Mouse (Mus musculus): ENCODE measurements around the gene Foxp1. TPM values are rescaled to one million over a fixed set of nuclear protein-coding genes. Genes with fewer than 3 reads are reported as not detected.
A peak's percentile ranks its signal among the peaks of the same experiment; 100 is the strongest.

Gene Foxp1
- total RNA-seq, 2 experiments from 2014 or later = 29.4 to 32.8 TPM

- no peak for DNase-seq
Observed at GRCm38 (mm10) chr6:99282866-99283657, 239.5 kb downstream of the Foxp1 start.

- no peak for DNase-seq
Observed at GRCm38 (mm10) chr6:99281433-99281832, 241.1 kb downstream of the Foxp1 start.

GRCm38 (mm10) chr6:99280619-99281018, 241.9 kb downstream of the Foxp1 start:
- no peak for DNase-seq

GRCm38 (mm10) chr6:99277251-99277650, 245.3 kb downstream of the Foxp1 start:
- no peak for DNase-seq

GRCm38 (mm10) chr6:99276297-99276653, 246.2 kb downstream of the Foxp1 start:
- DNase-seq = no peak

GRCm38 (mm10) chr6:99275381-99276296, 246.9 kb downstream of the Foxp1 start:
- no peak for DNase-seq

GRCm38 (mm10) chr6:99274667-99275066, 247.9 kb downstream of the Foxp1 start:
- DNase-seq = no peak

GRCm38 (mm10) chr6:99274222-99274621, 248.3 kb downstream of the Foxp1 start:
- DNase-seq = no peak

- no peak for DNase-seq
Observed at GRCm38 (mm10) chr6:99273177-99273576, 249.3 kb downstream of the Foxp1 start.

GRCm38 (mm10) chr6:99272174-99272573, 250.3 kb downstream of the Foxp1 start:
- no peak for DNase-seq

GRCm38 (mm10) chr6:99271741-99272140, 250.8 kb downstream of the Foxp1 start:
- no peak for DNase-seq

- DNase-seq = no peak
Observed at GRCm38 (mm10) chr6:99269921-99270320, 252.6 kb downstream of the Foxp1 start.

GRCm38 (mm10) chr6:99268171-99269061, 254.1 kb downstream of the Foxp1 start:
- no peak for DNase-seq

- DNase-seq = peak; percentile 31 to 52
Observed at GRCm38 (mm10) chr6:99265945-99266656, 256.4 kb downstream of the Foxp1 start.

GRCm38 (mm10) chr6:99265173-99265572, 257.3 kb downstream of the Foxp1 start:
- no peak for DNase-seq

- peak in 1 of 2 experiments; percentile 31 for DNase-seq
Observed at GRCm38 (mm10) chr6:99264192-99265093, 258.1 kb downstream of the Foxp1 start.

- DNase-seq = peak; percentile 35 to 45
Observed at GRCm38 (mm10) chr6:99263886-99264185, 258.7 kb downstream of the Foxp1 start.

GRCm38 (mm10) chr6:99263061-99263885, 259.2 kb downstream of the Foxp1 start:
- no peak for DNase-seq

- DNase-seq = no peak
Observed at GRCm38 (mm10) chr6:99261737-99262130, 260.8 kb downstream of the Foxp1 start.
